Mouse (Mus musculus) liver, embryonic 14.5 days (tissue): ENCODE measurements at regions not wholly inside any gene's neighbourhood (a gene's known extent, or its start where the extent isn't known, plus 50 kb on each side); places are given as distances from the start of the nearest gene placed in this dataset.
A peak's percentile ranks its signal among the peaks of the same experiment; 100 is the strongest.
"Not testable (repeated sequence)": the region's sequence is repeated elsewhere in the genome, so short reads cannot be mapped to it uniquely, and the experiment has no call there.

ENCODE experiments used
- ATAC-seq: fragments of 200-750 bp; cut with Nextera tagmentation; 2 replicates; pipeline ENCODE4 v1.8.0; 2017; ENCODE audit warnings: moderate number of reproducible peaks, mild to moderate bottlenecking, moderate library complexity; ENCODE audit not compliant: insufficient read depth
- DNase-seq, 3 experiments: peaks; one replicate each; pipeline ENCODE4 v3.0.0-alpha.2; 2012 to 2013; ENCODE audit warnings: low read depth in 3 of 3, low spot score in 3 of 3
- H3K27ac ChIP-seq: fragments of 300-500 bp; sonication (generic); 2 replicates; pipeline ENCODE4 v1.5.1; 2014; ENCODE audit warnings: moderate library complexity, mild to moderate bottlenecking, control low read depth, inconsistent platforms
- H3K27me3 ChIP-seq: fragments of 300-500 bp; sonication (generic); 2 replicates; pipeline ENCODE4 v1.6.1; 2014; ENCODE audit warnings: mild to moderate bottlenecking, low read length, moderate library complexity; ENCODE audit not compliant: control insufficient read depth, insufficient read depth
- H3K36me3 ChIP-seq: fragments of 300-500 bp; sonication (generic); replicated peaks from 2 replicates; pipeline ENCODE4 v1.6.1; 2014; ENCODE audit warnings: low read depth; ENCODE audit not compliant: control insufficient read depth, insufficient read depth
- H3K4me1 ChIP-seq, 2 experiments: fragments of 200-500 bp in 1 of 2; fragments of 300-500 bp in 1 of 2; sonication (generic) in 1 of 2; replicated peaks; 2 replicates each; pipeline ENCODE4 v1.6.1; 2012 to 2014; ENCODE audit warnings: antibody characterized with exemption in 1 of 2, inconsistent platforms in 1 of 2, low read length in 1 of 2; ENCODE audit not compliant: control insufficient read depth in 2 of 2, insufficient read depth in 2 of 2
- H3K4me2 ChIP-seq: fragments of 300-500 bp; sonication (generic); 2 replicates; pipeline ENCODE4 v1.6.1; 2014; ENCODE audit warnings: low read depth, mild to moderate bottlenecking, control low read depth, moderate library complexity
- H3K4me3 ChIP-seq, 2 experiments: fragments of 200-500 bp in 1 of 2; fragments of 300-500 bp in 1 of 2; sonication (generic) in 1 of 2; 2 replicates each; pipeline ENCODE4 v1.5.1; 2012 to 2014; ENCODE audit warnings: low read depth in 2 of 2, low read length in 2 of 2, mild to moderate bottlenecking in 2 of 2, control low read depth in 1 of 2, inconsistent platforms in 1 of 2, moderate library complexity in 1 of 2; ENCODE audit not compliant: insufficient read depth in 1 of 2
- H3K9ac ChIP-seq: fragments of 300-500 bp; sonication (generic); replicated peaks from 2 replicates; pipeline ENCODE4 v1.6.1; 2014; ENCODE audit warnings: mild to moderate bottlenecking, control low read depth, moderate library complexity
- H3K9me3 ChIP-seq: fragments of 300-500 bp; sonication (generic); 2 replicates; pipeline ENCODE4 v1.6.1; 2016; ENCODE audit warnings: low read length, mixed read lengths; ENCODE audit not compliant: control insufficient read depth
- CTCF ChIP-seq: IDR thresholded peaks from 2 replicates; pipeline ENCODE4 v1.5.1; 2016; ENCODE audit warnings: antibody characterized with exemption, low read depth, control low read depth
- EP300 ChIP-seq: IDR thresholded peaks from 2 replicates; pipeline ENCODE4 v1.6.1; 2016; ENCODE audit warnings: antibody characterized with exemption, low read depth
- WGBS: fragments of 180-500 bp; shearing (Covaris S2); extraction: QIAGEN DNeasy Blood & Tissue Kit; methylation state at CpG from one replicate; pipeline ENCODE4 v1.1.7; 2014; ENCODE audit not compliant: insufficient replicate concordance; 5-methylcytosine and 5-hydroxymethylcytosine counted together

DNA sequence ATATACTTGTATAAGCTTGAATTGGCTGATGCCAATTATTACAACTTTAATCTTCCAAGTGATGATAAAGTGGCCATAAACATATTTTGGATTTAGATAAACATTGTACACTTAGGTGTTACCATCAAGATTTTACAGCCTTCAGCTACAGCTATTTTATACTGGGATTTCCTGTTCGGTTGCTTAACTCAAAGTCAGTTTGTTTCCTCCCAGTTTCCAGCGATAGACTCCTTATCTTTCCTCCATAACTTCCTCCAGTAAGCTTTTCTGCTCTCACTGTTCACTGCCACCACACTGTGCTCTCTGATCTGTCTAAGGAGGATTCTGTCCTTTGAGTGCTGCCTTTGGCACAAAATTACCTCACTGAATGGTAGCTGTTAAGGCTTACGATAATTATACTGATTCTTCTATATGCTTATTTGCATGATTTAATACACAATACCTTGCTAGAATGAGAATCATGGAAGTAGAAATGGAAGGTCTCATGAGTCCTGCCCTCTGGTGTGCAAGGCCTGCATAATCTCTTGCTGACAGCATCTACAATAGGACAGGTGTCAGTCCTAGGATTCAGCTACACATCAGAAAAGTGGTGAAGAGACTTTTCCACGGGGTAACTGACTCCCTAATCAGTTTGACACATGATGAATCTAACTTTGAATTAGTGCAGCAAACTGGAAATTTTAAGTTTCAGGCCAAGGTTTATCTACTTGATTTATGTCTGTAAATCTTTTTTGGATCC, 503.0 kb downstream of the Dad1 start:
- DNase-seq (no peak), ATAC-seq (peak; percentile 60; the same call in 1 of the 2 replicates)
- Histone ChIP-seq H3K27ac (no peak overlapping the region), H3K4me3 (no peak overlapping the region), H3K9ac (no peak overlapping the region), H3K4me2 (no peak overlapping the region), H3K4me1 (peaks cover 5 to 7% of the 10 kb centered on the region in 2 experiments; a peak in 3 of 4 replicates), H3K36me3 (no peaks in the 10 kb centered on the region), H3K9me3 (no peaks in the 10 kb centered on the region), H3K27me3 (no peaks in the 10 kb centered on the region)
- WGBS, result 5% methylated on average over 4 of the region's 4 CpGs
- TF ChIP-seq CTCF, result peak; percentile 32; the same call in 1 of the 2 replicates
- TF ChIP-seq EP300, result peak; percentile 30; the same call in 1 of the 2 replicates

DNA sequence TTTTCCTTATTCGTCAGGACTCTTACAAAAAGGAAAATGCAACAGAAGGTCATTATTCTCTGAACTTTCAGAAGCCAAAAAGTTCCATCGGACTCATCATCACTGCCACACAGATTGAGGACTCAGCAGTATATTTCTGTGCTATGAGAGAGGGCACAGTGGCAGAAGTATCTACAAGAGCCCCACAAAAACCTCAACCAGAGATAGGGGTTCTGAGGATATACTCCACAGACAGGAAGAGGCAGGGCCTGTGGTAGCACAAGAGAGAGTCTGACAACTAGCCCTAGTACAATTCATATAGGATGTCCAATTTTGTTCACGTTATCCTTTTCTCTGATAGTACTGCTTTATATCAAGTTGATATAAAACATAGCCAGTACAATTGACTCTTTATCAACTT, 510.4 kb downstream of the Dad1 start:
- not testable (repeated sequence) for H3K36me3 ChIP-seq, ATAC-seq, H3K4me2 ChIP-seq, DNase-seq, H3K9ac ChIP-seq, H3K4me3 ChIP-seq, H3K27ac ChIP-seq, H3K9me3 ChIP-seq, H3K4me1 ChIP-seq, H3K27me3 ChIP-seq
- WGBS, result 27% methylated on average over 3 of the region's 3 CpGs

DNA sequence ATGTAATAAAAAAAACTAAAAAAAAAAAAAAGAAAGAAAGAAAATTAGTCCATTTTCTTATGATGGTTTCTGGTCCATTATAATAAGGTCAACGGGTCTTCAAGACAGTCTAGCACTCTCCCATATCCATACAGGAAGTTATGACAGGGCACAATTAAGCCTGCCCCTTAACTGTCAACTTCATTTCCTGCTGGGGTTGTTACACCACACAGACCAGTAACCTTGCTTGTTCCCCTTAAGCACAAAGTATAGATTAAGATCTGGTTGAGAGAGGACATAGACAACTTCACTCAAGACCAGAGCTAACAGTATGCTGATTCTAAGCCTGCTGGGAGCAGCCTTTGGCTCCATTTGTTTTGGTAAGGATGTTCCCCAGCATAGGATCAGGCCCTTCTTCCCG, 511.0 kb downstream of the Dad1 start:
- not testable (repeated sequence) for H3K36me3 ChIP-seq, H3K4me1 ChIP-seq, H3K27me3 ChIP-seq, H3K4me2 ChIP-seq, H3K27ac ChIP-seq, H3K4me3 ChIP-seq, DNase-seq, H3K9me3 ChIP-seq, ATAC-seq, H3K9ac ChIP-seq
- WGBS, result 38% methylated on average over 2 of the region's 2 CpGs

DNA sequence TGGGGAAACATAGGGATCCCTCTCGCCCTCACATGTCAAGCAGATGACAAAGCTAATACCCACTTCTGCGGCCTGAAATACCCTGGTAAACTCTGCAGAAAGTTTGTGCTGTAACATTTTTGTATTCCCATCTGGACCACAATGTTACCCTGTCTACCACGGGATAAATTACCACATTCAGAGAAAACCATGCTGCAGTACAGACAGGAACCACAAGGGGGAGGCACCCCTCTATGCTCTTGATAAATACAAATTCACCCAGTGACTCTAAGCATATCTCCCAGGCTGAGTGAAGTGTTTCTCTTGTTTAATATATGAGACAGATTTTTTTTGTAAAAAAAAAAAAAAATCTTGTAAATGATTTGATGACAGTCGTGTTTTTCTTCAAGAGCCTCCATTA, 512.7 kb downstream of the Dad1 start:
- H3K9me3 ChIP-seq, H3K4me3 ChIP-seq, H3K4me1 ChIP-seq, H3K9ac ChIP-seq, H3K27me3 ChIP-seq, H3K27ac ChIP-seq, H3K36me3 ChIP-seq, H3K4me2 ChIP-seq: not testable (repeated sequence)
- TF ChIP-seq CTCF, result peak; percentile 78
- DNase-seq (peak in 1 of 3 experiments; percentile 39), ATAC-seq (peak; percentile 47; the same call in 1 of the 2 replicates)
- WGBS, result 17% methylated on average over 4 of the region's 4 CpGs

DNA sequence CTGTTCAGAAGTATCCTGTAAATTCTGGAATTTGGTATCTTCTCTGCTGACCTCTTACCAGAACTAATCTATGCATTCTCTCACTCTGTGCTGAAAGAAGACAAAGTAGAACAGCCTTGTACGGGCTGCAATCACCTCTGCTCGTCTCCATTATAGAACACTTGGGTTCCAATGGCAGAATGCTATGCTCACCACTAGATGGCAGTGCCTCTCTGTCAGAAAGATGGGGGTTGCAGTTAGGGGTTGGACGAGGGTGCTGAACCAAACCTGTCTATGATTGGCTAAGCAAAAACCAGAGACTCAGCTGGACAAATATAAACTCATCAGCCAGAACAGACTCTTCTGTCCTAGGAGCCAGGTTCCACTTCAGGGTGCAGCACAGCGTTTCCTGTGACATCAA, 515.9 kb downstream of the Dad1 start:
- peak; percentile 60; the same call in 1 of the 2 replicates for ATAC-seq
- H3K4me2 ChIP-seq, H3K27me3 ChIP-seq: not testable (repeated sequence)

DNA sequence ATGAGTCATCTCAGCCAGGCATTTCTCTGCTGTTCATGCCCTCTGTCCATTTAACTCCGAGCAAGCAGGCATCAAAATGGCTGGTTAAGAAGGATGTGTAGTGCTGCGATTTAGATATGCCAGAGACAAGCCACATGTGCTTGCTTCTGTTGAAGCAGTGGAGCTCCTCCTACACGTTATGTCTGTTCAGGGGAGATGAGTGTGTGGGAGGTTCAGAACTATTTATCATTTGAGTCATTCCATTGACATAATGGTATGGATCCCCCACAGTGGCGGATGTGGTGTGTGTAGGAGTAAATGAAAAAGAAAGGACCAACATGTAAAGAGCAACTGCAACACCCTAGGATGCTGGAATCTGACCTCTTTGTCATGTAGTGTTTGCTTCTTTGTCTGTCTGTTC, 517.6 kb downstream of the Dad1 start:
- H3K27ac ChIP-seq, H3K4me2 ChIP-seq, ATAC-seq, H3K4me1 ChIP-seq, H3K27me3 ChIP-seq, H3K9me3 ChIP-seq, H3K36me3 ChIP-seq, H3K4me3 ChIP-seq, DNase-seq, H3K9ac ChIP-seq: not testable (repeated sequence)
- WGBS, result 41% methylated on average over 4 of the region's 4 CpGs

More for the DNA sequence above, 515.9 kb downstream of the Dad1 start:
- not testable (repeated sequence) for H3K9me3 ChIP-seq, H3K4me1 ChIP-seq, H3K27ac ChIP-seq, DNase-seq, H3K4me3 ChIP-seq, H3K9ac ChIP-seq, H3K36me3 ChIP-seq
- 17% methylated on average over 4 of the region's 4 CpGs for WGBS
- peak; percentile 79 for TF ChIP-seq CTCF

DNA sequence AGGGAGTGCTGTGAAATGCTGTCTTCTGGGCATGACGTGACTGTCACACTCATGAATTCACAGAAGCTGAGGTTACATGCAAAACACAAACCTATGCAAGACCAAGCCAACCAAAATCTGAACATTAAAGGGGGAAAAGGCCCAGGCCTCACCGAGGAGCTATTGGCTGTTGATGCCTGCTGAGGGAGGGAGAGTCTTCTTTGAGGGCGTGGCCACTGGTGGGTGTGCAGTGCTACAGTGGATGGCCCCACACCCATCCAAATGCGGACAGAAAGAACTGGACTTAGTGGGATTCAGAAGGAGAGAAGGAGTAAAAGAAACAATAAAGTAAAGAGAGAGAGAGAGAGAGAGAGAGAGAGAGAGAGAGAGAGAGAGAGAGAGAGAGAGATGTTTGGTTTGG, 522.3 kb downstream of the Dad1 start:
- not testable (repeated sequence) for DNase-seq, H3K36me3 ChIP-seq, H3K4me3 ChIP-seq, H3K9ac ChIP-seq, ATAC-seq, H3K27ac ChIP-seq, H3K27me3 ChIP-seq, H3K4me1 ChIP-seq, H3K9me3 ChIP-seq, H3K4me2 ChIP-seq
- no CpG with 5 or more reads among the region's 4 CpGs for WGBS

DNA sequence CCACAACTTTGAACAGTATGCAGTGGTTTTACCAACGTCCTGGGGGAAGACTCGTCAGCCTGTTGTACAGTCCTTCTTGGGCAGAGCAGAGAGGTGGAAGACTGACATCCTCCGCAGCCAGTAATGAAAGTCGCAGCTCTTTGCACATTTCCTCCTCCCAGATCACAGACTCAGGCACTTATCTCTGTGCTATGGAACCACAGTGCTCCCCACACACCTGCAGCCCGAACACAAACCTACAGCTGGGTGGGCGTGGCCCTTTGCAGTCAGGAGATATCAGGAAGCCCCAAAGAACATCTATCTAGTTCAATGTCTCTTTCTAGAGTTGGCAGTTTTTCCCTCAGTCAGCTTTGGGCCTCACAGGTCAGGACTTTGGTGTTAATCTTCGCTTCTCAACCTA, 524.0 kb downstream of the Dad1 start:
- H3K4me2 ChIP-seq, H3K36me3 ChIP-seq, H3K27me3 ChIP-seq, H3K9me3 ChIP-seq, DNase-seq, H3K4me3 ChIP-seq, H3K27ac ChIP-seq, H3K4me1 ChIP-seq, H3K9ac ChIP-seq: not testable (repeated sequence)
- ATAC-seq, result peak; percentile 84
- WGBS, result 13% methylated on average over 1 of the region's 7 CpGs
